Mouse (Mus musculus) right cerebral cortex, postnatal 10 days (tissue): ENCODE measurements around the gene Babam2.
"Not testable (repeated sequence)": the region's sequence is repeated elsewhere in the genome, so short reads cannot be mapped to it uniquely, and the experiment has no call there.

ENCODE experiments used
- DNase-seq, 2 experiments: peaks; one replicate each; pipeline ENCODE4 v3.0.0; 2021; ENCODE audit warnings: low spot score in 2 of 2

The Babam2 gene

GRCm38 (mm10) chr5:31787201-31787600 is 89.7 kb downstream of the Babam2 start:
- no peak for DNase-seq

GRCm38 (mm10) chr5:31787622-31788021 is 90.1 kb downstream of the Babam2 start:
- DNase-seq: no peak

DNA sequence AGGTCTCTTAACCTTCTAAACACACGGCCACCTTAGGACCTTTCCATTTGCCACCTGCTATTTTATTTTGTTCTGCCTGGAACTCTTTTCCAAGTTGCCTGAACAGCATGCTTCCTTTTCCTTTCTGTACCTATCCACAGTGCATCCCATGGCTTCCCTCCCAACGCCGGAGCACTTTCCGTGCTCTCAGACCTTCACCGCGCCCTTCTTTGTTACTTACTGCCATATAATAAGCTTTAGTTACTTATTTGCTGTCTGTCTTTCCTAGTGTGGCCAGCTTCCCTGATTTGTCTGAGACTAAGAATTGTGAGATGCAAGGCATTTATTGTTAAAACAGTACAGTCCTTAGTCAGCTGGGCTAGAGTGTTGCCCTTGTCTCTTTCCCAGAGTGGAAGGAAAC is 94.9 kb downstream of the Babam2 start:
- DNase-seq: no peak

DNA sequence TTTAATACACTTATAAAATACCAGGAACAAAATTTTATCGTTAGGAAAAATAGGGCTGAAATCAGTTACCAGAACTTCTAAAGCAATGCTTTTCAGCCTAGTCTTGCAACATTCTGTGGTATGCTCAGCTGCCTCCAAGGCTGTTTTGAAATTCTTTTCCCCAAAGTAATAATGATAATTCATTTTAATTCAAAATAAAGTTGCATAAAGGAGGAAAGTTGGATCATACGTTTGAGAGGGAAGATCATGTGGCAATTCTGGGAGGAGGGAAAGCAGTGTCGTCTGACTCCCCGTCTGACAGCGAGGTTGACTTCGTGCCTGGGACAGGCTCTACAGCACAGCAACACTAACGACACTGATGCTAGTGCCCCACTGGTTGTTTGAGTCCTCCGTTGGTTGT is 95.4 kb downstream of the Babam2 start:
- DNase-seq: no peak

DNA sequence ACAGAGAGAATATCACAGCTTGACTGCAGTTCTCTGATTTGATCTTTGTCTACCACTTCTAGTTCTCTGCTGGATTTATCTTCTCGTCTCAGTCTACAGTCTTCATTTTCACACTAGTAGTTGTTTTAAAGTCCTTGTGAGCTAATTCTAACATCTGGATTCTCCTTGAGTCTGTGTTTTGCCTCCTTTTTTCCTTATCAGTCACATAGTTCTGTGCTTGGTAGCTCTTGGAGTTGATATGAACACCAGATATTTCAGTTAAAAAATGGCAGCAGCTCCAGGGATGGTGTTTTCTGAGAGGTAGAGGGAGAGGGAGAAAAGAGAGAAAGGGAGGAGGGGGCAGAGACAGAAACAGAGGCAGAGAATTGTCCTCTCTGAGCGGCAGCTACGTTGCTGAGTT is 97.9 kb downstream of the Babam2 start:
- DNase-seq: no peak

- no peak for DNase-seq
Observed at GRCm38 (mm10) chr5:31796979-31797378, 99.5 kb downstream of the Babam2 start.

GRCm38 (mm10) chr5:31804211-31804610 is 106.7 kb downstream of the Babam2 start:
- DNase-seq: not testable (repeated sequence)

DNA sequence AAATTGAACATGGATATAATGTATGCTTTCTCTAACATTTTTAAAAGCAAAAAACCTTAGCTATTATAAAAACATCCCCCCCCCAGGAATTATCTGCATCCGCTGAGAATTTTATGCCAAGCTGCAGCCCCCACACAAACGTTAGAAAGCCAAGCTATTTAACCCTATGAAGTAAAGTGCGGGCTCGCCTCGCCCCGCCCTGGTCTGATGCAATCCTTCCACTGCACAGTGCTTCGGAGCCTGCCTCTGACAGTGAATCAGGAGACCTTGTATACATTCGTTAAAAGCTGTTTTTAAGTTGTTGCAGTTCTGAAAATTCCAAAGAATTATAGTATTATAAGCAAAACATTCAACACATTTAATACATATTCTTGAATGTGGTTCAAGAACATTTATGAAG is 107.3 kb downstream of the Babam2 start:
- no peak for DNase-seq

- no peak for DNase-seq
Observed at GRCm38 (mm10) chr5:31807312-31807711, 109.8 kb downstream of the Babam2 start.

DNA sequence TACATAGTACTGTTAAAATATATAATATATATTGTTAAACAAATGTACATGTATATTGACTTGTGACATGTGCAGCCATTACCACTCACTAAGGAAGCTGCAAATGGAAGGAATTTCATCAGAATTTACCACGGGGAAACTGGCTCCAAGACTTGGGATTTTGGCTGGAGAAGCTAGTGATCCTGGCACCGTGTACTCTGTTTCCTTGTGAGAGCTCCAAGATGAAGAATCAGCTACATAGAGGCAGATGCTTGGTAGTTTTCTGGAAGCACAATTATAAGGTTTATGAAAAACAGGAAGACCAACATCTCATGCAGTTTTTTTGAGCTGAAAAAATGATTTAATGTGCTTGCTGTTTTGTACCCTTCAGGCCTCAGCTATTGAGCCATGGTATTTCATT is 110.8 kb downstream of the Babam2 start:
- peak in 1 of 2 experiments; percentile 43 for DNase-seq

GRCm38 (mm10) chr5:31810796-31811662 is 113.5 kb downstream of the Babam2 start:
- DNase-seq: peak in 1 of 2 experiments; percentile 46

DNA sequence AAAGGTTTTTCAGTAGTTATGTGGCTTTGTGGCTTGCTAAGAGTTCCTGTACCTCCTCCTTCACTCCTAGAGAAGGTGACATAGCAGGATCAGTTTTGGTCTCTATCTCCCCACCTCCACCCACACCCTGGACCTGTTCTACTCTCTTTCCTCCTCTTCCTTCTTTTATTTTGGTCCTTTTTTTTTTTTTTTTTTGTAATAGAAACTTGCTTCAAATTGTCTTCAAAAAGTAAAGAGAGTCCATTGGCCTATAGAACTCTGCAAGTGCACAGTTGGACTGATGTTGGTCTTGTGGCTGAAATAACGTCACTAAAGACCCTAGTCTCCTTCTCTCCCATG is 114.1 kb downstream of the Babam2 start:
- no peak for DNase-seq

- no peak for DNase-seq
Observed at GRCm38 (mm10) chr5:31813156-31813675, 115.7 kb downstream of the Babam2 start.

DNA sequence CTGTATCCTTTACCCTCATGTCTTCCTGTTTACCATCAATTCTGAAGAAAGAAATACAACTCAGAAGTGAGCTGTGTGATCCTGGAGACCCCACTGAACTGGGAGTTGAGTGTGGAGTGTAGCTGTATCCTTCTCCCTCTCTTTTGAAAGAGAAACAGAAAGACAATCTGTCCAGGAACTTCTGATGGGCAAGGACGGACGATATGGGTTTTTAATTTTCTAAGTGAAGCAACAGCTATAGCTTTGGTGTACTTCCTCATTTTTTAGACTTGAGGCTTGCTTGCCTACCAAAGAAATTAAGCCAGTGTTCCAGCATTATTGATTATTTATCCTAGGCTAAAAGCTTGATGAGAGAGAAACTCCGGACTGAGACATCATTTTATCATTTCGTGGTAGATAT is 116.6 kb downstream of the Babam2 start:
- DNase-seq: no peak

DNA sequence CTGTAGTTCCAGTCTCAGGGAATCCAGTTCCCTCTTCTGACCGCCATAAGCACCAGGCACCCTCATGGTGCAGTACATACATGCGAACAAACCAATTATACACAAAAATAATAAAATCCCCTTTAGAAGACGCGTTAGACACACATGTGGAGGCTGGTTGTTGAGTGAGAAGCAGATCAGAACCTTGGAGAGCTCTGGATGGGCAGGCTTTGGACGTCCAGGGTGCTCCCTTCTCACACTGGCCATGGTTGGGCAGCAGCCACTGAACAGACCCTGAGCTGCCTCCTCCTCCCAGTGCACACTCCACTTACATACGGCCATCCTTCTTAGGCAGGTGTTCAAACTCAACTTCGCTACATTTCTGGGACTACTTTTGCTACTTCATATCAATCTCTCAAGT is 117.6 kb downstream of the Babam2 start:
- DNase-seq: no peak

- no peak for DNase-seq
Observed at GRCm38 (mm10) chr5:31816082-31816481, 118.6 kb downstream of the Babam2 start.

GRCm38 (mm10) chr5:31820801-31821200 is 123.3 kb downstream of the Babam2 start:
- no peak for DNase-seq

GRCm38 (mm10) chr5:31821204-31821603 is 123.7 kb downstream of the Babam2 start:
- no peak for DNase-seq

DNA sequence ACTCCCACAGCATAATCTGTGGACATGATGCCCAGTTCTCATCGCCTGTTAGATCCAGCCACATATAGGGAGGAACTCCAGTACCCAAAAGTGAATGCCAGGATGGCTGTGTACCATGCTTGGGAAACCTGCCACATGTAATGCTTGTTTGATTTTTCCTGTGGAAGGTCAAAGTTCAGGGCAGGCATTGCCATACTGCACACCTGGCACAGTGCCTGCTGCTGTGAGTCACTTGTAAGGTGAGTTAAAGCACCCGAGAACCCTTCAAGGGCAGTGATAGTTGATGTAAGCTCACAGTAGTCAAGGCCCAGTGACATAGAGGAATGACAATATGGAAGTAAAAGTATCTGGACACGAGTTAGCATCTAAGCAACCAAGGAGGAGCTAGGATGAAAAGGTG is 126.2 kb downstream of the Babam2 start:
- no peak for DNase-seq

GRCm38 (mm10) chr5:31824126-31824525 is 126.6 kb downstream of the Babam2 start:
- DNase-seq: no peak

- DNase-seq: no peak
Observed at GRCm38 (mm10) chr5:31827304-31827703, 129.8 kb downstream of the Babam2 start.

GRCm38 (mm10) chr5:31827896-31828295 is 130.4 kb downstream of the Babam2 start:
- no peak for DNase-seq

- DNase-seq: no peak
Observed at GRCm38 (mm10) chr5:31828747-31829146, 131.3 kb downstream of the Babam2 start.

DNA sequence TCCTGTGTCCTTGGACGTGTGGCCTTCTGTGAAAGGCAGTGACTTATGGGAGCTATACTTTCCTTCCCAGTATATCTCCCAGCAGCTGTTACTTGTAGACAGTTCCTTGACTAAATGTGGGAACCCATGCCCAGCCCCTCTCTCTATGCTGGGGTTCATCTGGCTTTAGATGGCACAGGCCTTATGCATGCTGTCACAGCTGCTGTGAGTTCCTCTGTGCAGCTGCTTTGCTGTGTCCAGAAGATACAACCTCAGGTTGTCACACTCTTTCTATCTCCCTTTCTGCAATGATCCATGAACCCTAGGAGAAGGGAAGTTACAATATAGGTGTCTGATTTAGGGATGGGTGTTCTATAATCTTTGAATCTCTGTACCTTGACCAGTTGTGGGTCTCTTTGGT is 132.1 kb downstream of the Babam2 start:
- DNase-seq: no peak
